Mouse (Mus musculus) gastrocnemius, postnatal 4 days (tissue): ENCODE measurements around the gene Pzp. TPM values are rescaled to one million over a fixed set of nuclear protein-coding genes. Genes with fewer than 3 reads are reported as not detected.

Source experiments
- DNase-seq, 2 experiments: peaks; one replicate each; pipeline ENCODE4 v3.0.0; 2021 to 2022; ENCODE audit warnings: low spot score in 2 of 2, mixed read lengths in 2 of 2
- total RNA-seq, 2 experiments: library from RNA; stranded (reverse); gene quantifications; 2 replicates each; pipeline ENCODE4 v1.2.3; 2021

Pzp gene
- total RNA-seq, 2 experiments from 2014 or later = 0.69 to 6.6 TPM

GRCm38 (mm10) chr6:128436356-128437005 lies 90.0 kb downstream of the Pzp start:
- DNase-seq = no peak

- DNase-seq = peak in 1 of 2 experiments; percentile 35
Measured at GRCm38 (mm10) chr6:128435474-128435873, 91.0 kb downstream of the Pzp start.

Other genes with a start within 250 kb of the Pzp start
- 10 to 100 TPM; 18.8 to 20.5 TPM for gene Tead4, start 225.9 kb downstream of the Pzp start, total RNA-seq
- gene Tulp3, start 170.9 kb downstream of the Pzp start, total RNA-seq = 10 to 100 TPM; 19.9 to 21.6 TPM
- 10 to 100 TPM; 24.0 to 24.7 TPM for gene Rhno1, start 163.8 kb downstream of the Pzp start, total RNA-seq
- gene Foxm1, start 163.8 kb downstream of the Pzp start, total RNA-seq = 10 to 100 TPM; 21.2 to 21.8 TPM
- gene Tex52, start 151.3 kb downstream of the Pzp start, total RNA-seq = under 1 TPM in 1 of 2 experiments, not detected in 1; 0.34 TPM
- gene Gm44596, start 151.2 kb downstream of the Pzp start, total RNA-seq = not detected
- 1 to 10 TPM; 2.6 to 3.7 TPM for gene Nrip2, start 127.4 kb downstream of the Pzp start, total RNA-seq
- 10 to 100 TPM; 27.2 to 27.3 TPM for gene Itfg2, start 101.8 kb downstream of the Pzp start, total RNA-seq
- gene Fkbp4, start 88.0 kb downstream of the Pzp start, total RNA-seq = 100 to 1,000 TPM in 1 of 2 experiments, 10 to 100 TPM in 1; 98.2 to 107 TPM
- not detected for gene A2ml1, start 54.9 kb upstream of the Pzp start, total RNA-seq
- gene Klrb1a, start 96.8 kb upstream of the Pzp start, total RNA-seq = not detected
- gene Clec2h, start 135.7 kb upstream of the Pzp start, total RNA-seq = not detected
- gene Klrb1, start 196.3 kb upstream of the Pzp start, total RNA-seq = not detected